Mouse (Mus musculus) neural tube, embryonic 13.5 days (tissue): Measurements from ENCODE around the gene Tesmin. TPM values are rescaled to one million over a fixed set of nuclear protein-coding genes. Genes with fewer than 3 reads are reported as not detected.

Experiments
- ATAC-seq: fragments of 200-750 bp; cut with Nextera tagmentation; 2 replicates; pipeline ENCODE4 v1.8.0; 2017; ENCODE audit warnings: low read depth, mild to moderate bottlenecking, moderate TSS enrichment, moderate library complexity
- H3K27ac ChIP-seq: fragments of 300-500 bp; sonication (generic); replicated peaks from 2 replicates; pipeline ENCODE4 v1.5.1; 2015; ENCODE audit warnings: moderate library complexity, mild to moderate bottlenecking, inconsistent platforms
- H3K27me3 ChIP-seq: fragments of 300-500 bp; sonication (generic); 2 replicates; pipeline ENCODE4 v1.6.1; 2015; ENCODE audit warnings: mild to moderate bottlenecking, inconsistent platforms
- H3K36me3 ChIP-seq: fragments of 300-500 bp; sonication (generic); 2 replicates; pipeline ENCODE4 v1.6.1; 2015; ENCODE audit warnings: mild to moderate bottlenecking, inconsistent platforms
- H3K4me1 ChIP-seq: fragments of 300-500 bp; sonication (generic); replicated peaks from 2 replicates; pipeline ENCODE4 v1.6.1; 2015; ENCODE audit warnings: inconsistent platforms
- H3K4me2 ChIP-seq: fragments of 300-500 bp; sonication (generic); 2 replicates; pipeline ENCODE4 v1.6.1; 2015; ENCODE audit warnings: inconsistent platforms, mild to moderate bottlenecking, moderate library complexity
- H3K4me3 ChIP-seq: fragments of 300-500 bp; sonication (generic); 2 replicates; pipeline ENCODE4 v1.5.1; 2015; ENCODE audit warnings: mild to moderate bottlenecking, inconsistent platforms
- H3K9ac ChIP-seq: fragments of 300-500 bp; sonication (generic); 2 replicates; pipeline ENCODE4 v1.6.1; 2015; ENCODE audit warnings: moderate library complexity, mild to moderate bottlenecking, inconsistent platforms
- H3K9me3 ChIP-seq: fragments of 300-500 bp; sonication (generic); 2 replicates; pipeline ENCODE4 v1.6.1; 2016; ENCODE audit warnings: inconsistent platforms
- WGBS: fragments of 180-500 bp; shearing (Covaris S2); methylation state at CpG from one replicate; pipeline ENCODE4 v1.1.7; 2015; 5-methylcytosine and 5-hydroxymethylcytosine counted together
- polyA plus RNA-seq: library from polyadenylated mRNA; unstranded; fragments of >200 nt; fragmentation: Nextera tagmentation; extraction: Ambion mirVana; gene quantifications from 2 replicates; pipeline ENCODE4 v1.2.1, GENCODE M21; 2015

The Tesmin gene
- polyA plus RNA-seq, 1 experiment from 2014 or later: not detected

GRCm38 (mm10) chr19:3451170-3451569 lies 62.5 kb downstream of the Tesmin start:
- WGBS: 22% methylated on average over 6 of the region's 6 CpGs
- no peaks in the 10 kb centered on the region for H3K27me3 ChIP-seq
- ATAC-seq: peak; percentile 87
- no peak overlapping the region for H3K9ac ChIP-seq
- peaks cover 10% of the 10 kb centered on the region for H3K4me1 ChIP-seq
- H3K36me3 ChIP-seq: peaks cover 33% of the 10 kb centered on the region
- H3K9me3 ChIP-seq: no peaks in the 10 kb centered on the region
- H3K4me2 ChIP-seq: no peak overlapping the region
- H3K4me3 ChIP-seq: no peak overlapping the region
- H3K27ac ChIP-seq: no peak overlapping the region

DNA sequence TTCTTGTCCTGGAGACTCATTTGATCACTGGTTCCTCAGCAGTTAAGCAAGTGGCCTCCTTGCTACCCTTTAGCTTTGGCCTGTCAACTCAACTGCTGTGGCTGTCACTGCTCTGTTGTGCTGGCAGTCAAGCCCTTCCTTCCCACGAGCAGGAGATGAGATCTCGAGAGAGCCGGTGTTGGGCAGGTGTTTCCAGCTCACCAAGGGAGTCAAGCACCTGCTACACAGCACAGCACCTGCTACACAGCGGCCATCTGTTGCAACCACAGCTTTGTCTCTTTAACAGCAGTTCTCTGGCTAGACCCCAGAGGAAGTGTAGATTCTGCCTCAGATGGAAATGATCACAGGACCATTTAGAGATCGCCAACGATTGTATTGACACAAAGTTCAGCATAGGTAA lies 63.0 kb downstream of the Tesmin start:
- Histone ChIP-seq H3K9me3 (no peaks in the 10 kb centered on the region), H3K4me3 (no peak overlapping the region), H3K36me3 (peaks cover 38% of the 10 kb centered on the region), H3K4me1 (peaks cover 10% of the 10 kb centered on the region), H3K27me3 (no peaks in the 10 kb centered on the region), H3K9ac (no peak overlapping the region), H3K27ac (no peak overlapping the region), H3K4me2 (no peak overlapping the region)
- peak; percentile 42; the same call in 1 of the 2 replicates for ATAC-seq
- WGBS: 48% methylated on average over 6 of the region's 6 CpGs

Other genes starting within 250 kb of the Tesmin start
- gene Mrpl21, start 106.0 kb upstream of the Tesmin start, polyA plus RNA-seq: 105 and 112 TPM in 2 replicates
- 9.6 and 10.2 TPM in 2 replicates for gene Ighmbp2, start 105.8 kb upstream of the Tesmin start, polyA plus RNA-seq
- gene Cpt1a, start 66.5 kb upstream of the Tesmin start, polyA plus RNA-seq: 16.1 and 19.3 TPM in 2 replicates
- gene Gal, start 25.7 kb downstream of the Tesmin start, polyA plus RNA-seq: 115 and 210 TPM in 2 replicates
- gene Ppp6r3, start 186.9 kb downstream of the Tesmin start, polyA plus RNA-seq: 56.1 and 56.3 TPM in 2 replicates